Mouse (Mus musculus) small intestine, adult 2 months (tissue): ENCODE data around the gene Limd1. TPM values are rescaled to one million over a fixed set of nuclear protein-coding genes. Genes with fewer than 3 reads are reported as not detected.

ENCODE experiments used
- H3K27ac ChIP-seq: fragments of 200-500 bp; 2 replicates; pipeline ENCODE4 v1.5.1; 2012; ENCODE audit warnings: low read depth, low read length, control low read depth, inconsistent platforms; ENCODE audit not compliant: insufficient read depth
- H3K27me3 ChIP-seq: fragments of 200-500 bp; 2 replicates; pipeline ENCODE4 v1.6.1; 2012; ENCODE audit warnings: mild to moderate bottlenecking, moderate library complexity, low read length, inconsistent platforms; ENCODE audit not compliant: control insufficient read depth, insufficient read depth
- H3K36me3 ChIP-seq: fragments of 200-500 bp; 2 replicates; pipeline ENCODE4 v1.6.1; 2012; ENCODE audit warnings: mild to moderate bottlenecking, low read length, control low read depth, inconsistent platforms; ENCODE audit not compliant: control insufficient read depth, insufficient read depth
- H3K4me1 ChIP-seq: fragments of 200-500 bp; 2 replicates; pipeline ENCODE4 v1.6.1; 2012; ENCODE audit warnings: low read length, inconsistent platforms, mixed read lengths; ENCODE audit not compliant: control insufficient read depth, insufficient read depth, insufficient read length
- H3K4me3 ChIP-seq: fragments of 200-500 bp; 2 replicates; pipeline ENCODE4 v1.5.1; 2012; ENCODE audit warnings: low read depth, mild to moderate bottlenecking, control low read depth, inconsistent platforms, low read length, moderate library complexity
- CTCF ChIP-seq: fragments of 200-500 bp; IDR thresholded peaks from 2 replicates; pipeline ENCODE4 v1.5.1; 2012; ENCODE audit warnings: low read depth, mild to moderate bottlenecking, control low read depth, inconsistent platforms, low read length, moderate library complexity, mixed read lengths; ENCODE audit not compliant: insufficient replicate concordance, insufficient read length; ENCODE audit errors: extremely low read depth
- POLR2A ChIP-seq: fragments of 200-500 bp; IDR thresholded peaks from 2 replicates; pipeline ENCODE4 v1.6.1; 2012; ENCODE audit warnings: low read depth, mild to moderate bottlenecking, control low read depth, inconsistent platforms, low read length, moderate library complexity
- WGBS: fragments of 180-500 bp; shearing (Covaris S2); methylation state at CpG from one replicate; pipeline ENCODE4 v1.1.7; 2018; 5-methylcytosine and 5-hydroxymethylcytosine counted together
- polyA plus RNA-seq: library from polyadenylated mRNA; depleted of rRNA; stranded (reverse); fragments of >200 nt; gene quantifications from 2 replicates; pipeline ENCODE4 v1.2.3, GENCODE M21; 2012

Limd1 gene
- polyA plus RNA-seq, 1 experiment, result 54.0 TPM

GRCm38 (mm10) chr9:123450174-123450573 is 28.3 kb upstream of the Limd1 start:
- peaks cover 13% of the 10 kb centered on the region for H3K36me3 ChIP-seq
- no peaks in the 10 kb centered on the region for H3K27me3 ChIP-seq
- TF ChIP-seq CTCF (no peak), POLR2A (no peak)
- WGBS, result 34% methylated on average over 2 of the region's 2 CpGs
- H3K4me1 ChIP-seq, result no peaks in the 10 kb centered on the region
- no peak overlapping the region for H3K4me3 ChIP-seq
- no peak overlapping the region for H3K27ac ChIP-seq

GRCm38 (mm10) chr9:123451772-123452171 is 26.7 kb upstream of the Limd1 start:
- WGBS, result 45% methylated on average over 3 of the region's 3 CpGs
- Histone ChIP-seq H3K4me1 (peaks cover 3% of the 10 kb centered on the region; the same call in 1 of the 2 replicates), H3K4me3 (no peak overlapping the region), H3K36me3 (peaks cover 21% of the 10 kb centered on the region), H3K27ac (no peak overlapping the region), H3K27me3 (no peaks in the 10 kb centered on the region)
- TF ChIP-seq POLR2A (no peak), CTCF (no peak)

- Histone ChIP-seq H3K36me3 (peaks cover 23% of the 10 kb centered on the region), H3K4me1 (peaks cover 9% of the 10 kb centered on the region), H3K4me3 (no peak overlapping the region), H3K27ac (no peak overlapping the region), H3K27me3 (no peaks in the 10 kb centered on the region)
- TF ChIP-seq POLR2A (no peak), CTCF (0 out of 2 replicates have a peak, but pooled peaks have one; percentile 5)
- WGBS, result 55% methylated on average over 9 of the region's 9 CpGs
Measured at GRCm38 (mm10) chr9:123456634-123457602, 21.6 kb upstream of the Limd1 start.

GRCm38 (mm10) chr9:123457603-123458002 is 20.9 kb upstream of the Limd1 start:
- Histone ChIP-seq H3K27ac (no peak overlapping the region), H3K4me3 (no peak overlapping the region), H3K27me3 (no peaks in the 10 kb centered on the region), H3K4me1 (peaks cover 9% of the 10 kb centered on the region), H3K36me3 (peaks cover 23% of the 10 kb centered on the region)
- 55% methylated on average over 2 of the region's 2 CpGs for WGBS
- TF ChIP-seq CTCF (0 out of 2 replicates have a peak, but pooled peaks have one; percentile 17), POLR2A (no peak)

GRCm38 (mm10) chr9:123467141-123467620 is 11.3 kb upstream of the Limd1 start:
- Histone ChIP-seq H3K27ac (no peak overlapping the region), H3K36me3 (no peaks in the 10 kb centered on the region), H3K27me3 (no peaks in the 10 kb centered on the region), H3K4me3 (no peak overlapping the region), H3K4me1 (no peaks in the 10 kb centered on the region)
- 78% methylated on average over 4 of the region's 4 CpGs for WGBS
- TF ChIP-seq CTCF (no peak), POLR2A (no peak)

- no peak for TF ChIP-seq CTCF
- TF ChIP-seq POLR2A, result no peak
- no peaks in the 10 kb centered on the region for H3K36me3 ChIP-seq
- no peaks in the 10 kb centered on the region for H3K27me3 ChIP-seq
- 51% methylated on average over 5 of the region's 5 CpGs for WGBS
- H3K4me3 ChIP-seq, result no peak overlapping the region
- H3K27ac ChIP-seq, result no peak overlapping the region
- no peaks in the 10 kb centered on the region for H3K4me1 ChIP-seq
Measured at GRCm38 (mm10) chr9:123468406-123469085, 10.0 kb upstream of the Limd1 start.

GRCm38 (mm10) chr9:123469087-123469486 is 9.4 kb upstream of the Limd1 start:
- TF ChIP-seq POLR2A, result no peak
- no peak for TF ChIP-seq CTCF
- Histone ChIP-seq H3K4me3 (no peak overlapping the region), H3K27me3 (no peaks in the 10 kb centered on the region), H3K36me3 (no peaks in the 10 kb centered on the region), H3K27ac (no peak overlapping the region), H3K4me1 (no peaks in the 10 kb centered on the region)
